In the genomic region with DNA sequence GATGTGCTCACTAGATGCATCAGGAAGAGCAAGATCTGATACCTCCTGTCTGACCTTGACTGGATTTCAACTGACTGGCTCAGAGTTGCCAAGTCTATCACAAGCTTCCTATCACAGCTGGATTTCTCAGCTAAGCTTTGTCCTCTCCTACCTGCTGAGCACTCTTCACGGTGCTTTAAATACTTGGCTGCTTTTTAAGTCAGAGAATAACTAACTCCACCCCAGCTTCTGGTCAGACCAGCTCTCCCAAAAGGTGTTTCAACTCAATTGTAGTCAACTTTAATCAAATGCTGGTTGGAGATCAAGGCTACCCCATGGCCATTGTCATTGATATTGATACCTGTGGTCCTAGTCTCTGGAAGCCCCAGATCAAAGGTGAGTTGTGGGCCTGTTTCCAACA, we compare ENCODE assay signal across 27 mouse cellular contexts.
"Had no signal": no experiment of that assay in that cellular context is flagged by ENCODE, and none has a peak within 500 bp of the region (broad histone marks: within the 10 kb centered on the region; RNA-seq: fewer than 3 reads in every experiment).

No protein-coding gene starts in this region.

- H3K4me3 ChIP-seq: embryonic facial prominence, embryonic 10.5 days; embryonic facial prominence, embryonic 12.5 days; embryonic facial prominence, embryonic 13.5 days; embryonic facial prominence, embryonic 15.5 days; erythroblast, embryonic 14.5 days; forebrain, embryonic 10.5 days; forebrain, embryonic 12.5 days; forebrain, embryonic 13.5 days; forebrain, embryonic 15.5 days; gastrocnemius, adult 2 months; heart, adult 2 months; heart, embryonic 10.5 days had no signal

- H3K27ac ChIP-seq: embryonic facial prominence, embryonic 10.5 days; embryonic facial prominence, embryonic 12.5 days; embryonic facial prominence, embryonic 13.5 days; embryonic facial prominence, embryonic 15.5 days; forebrain, embryonic 10.5 days; forebrain, embryonic 12.5 days; forebrain, embryonic 13.5 days; forebrain, embryonic 15.5 days; gastrocnemius, adult 2 months; heart, adult 2 months; heart, embryonic 10.5 days had no signal

- H3K9me3 ChIP-seq: embryonic facial prominence, embryonic 10.5 days; embryonic facial prominence, embryonic 12.5 days; embryonic facial prominence, embryonic 13.5 days; embryonic facial prominence, embryonic 15.5 days; forebrain, embryonic 10.5 days; forebrain, embryonic 12.5 days; forebrain, embryonic 13.5 days; forebrain, embryonic 15.5 days; heart, embryonic 10.5 days had no signal

- ATAC-seq: forebrain, embryonic 13.5 days; forebrain, embryonic 14.5 days; forebrain, embryonic 15.5 days; forebrain, embryonic 16.5 days; forebrain, postnatal 0 days had no signal

- H3K4me2 ChIP-seq: embryonic facial prominence, embryonic 12.5 days; embryonic facial prominence, embryonic 13.5 days; embryonic facial prominence, embryonic 15.5 days; forebrain, embryonic 12.5 days; forebrain, embryonic 13.5 days; forebrain, embryonic 15.5 days had no signal

- DNase-seq: cerebellum, adult 9-11 months; cerebellum, postnatal 10 days; cerebellum, postnatal 14 days; cerebellum, postnatal 25 days; cerebellum, postnatal 36 days; embryo, embryonic 11 days; forebrain, postnatal 0 days; gastrocnemius, adult 2 months; gastrocnemius, postnatal 10 days; gastrocnemius, postnatal 14 days; gastrocnemius, postnatal 25 days; gastrocnemius, postnatal 36 days; heart, adult 11 months; heart, adult 18-20 months; heart, adult 2 months had no signal

- H3K36me3 ChIP-seq: embryonic facial prominence, embryonic 10.5 days; embryonic facial prominence, embryonic 12.5 days; embryonic facial prominence, embryonic 13.5 days; embryonic facial prominence, embryonic 15.5 days; forebrain, embryonic 10.5 days; forebrain, embryonic 12.5 days; forebrain, embryonic 15.5 days; heart, embryonic 10.5 days had no signal

- H3K4me1 ChIP-seq: embryonic facial prominence, embryonic 10.5 days; embryonic facial prominence, embryonic 12.5 days; embryonic facial prominence, embryonic 13.5 days; embryonic facial prominence, embryonic 15.5 days; forebrain, embryonic 10.5 days; forebrain, embryonic 12.5 days; forebrain, embryonic 13.5 days; forebrain, embryonic 15.5 days; heart, embryonic 10.5 days had no signal

- H3K9ac ChIP-seq: embryonic facial prominence, embryonic 12.5 days; embryonic facial prominence, embryonic 13.5 days; embryonic facial prominence, embryonic 15.5 days; forebrain, embryonic 12.5 days; forebrain, embryonic 13.5 days; forebrain, embryonic 15.5 days; forebrain, postnatal 0 days had no signal

- H3K27me3 ChIP-seq: embryonic facial prominence, embryonic 12.5 days; embryonic facial prominence, embryonic 13.5 days; embryonic facial prominence, embryonic 15.5 days; forebrain, embryonic 12.5 days; forebrain, embryonic 13.5 days; forebrain, embryonic 15.5 days had no signal
